ENCODE assay signal across 32 mouse cellular contexts in genomic region chr3:138105056-138105455, GRCm38 (mm10). TPM values are rescaled to one million over a fixed set of nuclear protein-coding genes. Genes with fewer than 3 reads are reported as not detected.
A peak's percentile ranks its signal among the peaks of the same experiment; 100 is the strongest.
DNase-seq lines count a peak whose midpoint lies in the region; ATAC-seq and TF ChIP-seq lines count a peak whose summit lies in the region.
"Had no signal": no experiment of that assay in that cellular context is flagged by ENCODE, and none has a peak within 500 bp of the region (broad histone marks: within the 10 kb centered on the region; RNA-seq: fewer than 3 reads in every experiment).

No protein-coding gene starts in this region.

- H3K79me3 ChIP-seq in C2C12 (ENCODE audit: low read depth): no peaks in the 10 kb centered on the region

- H3K4me1 ChIP-seq in forebrain, postnatal 0 days (ENCODE audit: insufficient read depth): no peaks in the 10 kb centered on the region
- no peaks in the 10 kb centered on the region for H3K4me1 ChIP-seq in forebrain, embryonic 10.5 days
- H3K4me1 ChIP-seq: forebrain, embryonic 15.5 days; hindbrain, embryonic 13.5 days; kidney, embryonic 15.5 days; neural tube, embryonic 15.5 days had no signal

- H3K9ac ChIP-seq in forebrain, postnatal 0 days: no peak overlapping the region
- H3K9ac ChIP-seq: forebrain, embryonic 15.5 days; heart, embryonic 15.5 days; hindbrain, embryonic 13.5 days; kidney, embryonic 15.5 days; liver, embryonic 14.5 days; neural tube, embryonic 15.5 days had no signal

- no peak overlapping the region for H3K4me3 ChIP-seq in forebrain, postnatal 0 days (ENCODE audit: low read depth, low read length)
- H3K4me3 ChIP-seq in forebrain, embryonic 10.5 days: no peak overlapping the region
- no peak overlapping the region for H3K4me3 ChIP-seq in C2C12 (ENCODE audit: insufficient read depth, poor library complexity, severe bottlenecking)
- H3K4me3 ChIP-seq: forebrain, embryonic 15.5 days; heart, embryonic 15.5 days; hindbrain, embryonic 13.5 days; kidney, embryonic 15.5 days; layer of hippocampus, adult 2 months; neural tube, embryonic 15.5 days had no signal

- H3K36me3 ChIP-seq in forebrain, postnatal 0 days (ENCODE audit: insufficient read depth): no peaks in the 10 kb centered on the region
- no peaks in the 10 kb centered on the region for H3K36me3 ChIP-seq in forebrain, embryonic 10.5 days (replicated peaks)
- no peaks in the 10 kb centered on the region for H3K36me3 ChIP-seq in C2C12 (ENCODE audit: control insufficient read depth, insufficient read depth)
- H3K36me3 ChIP-seq: forebrain, embryonic 15.5 days; G1E; heart, embryonic 15.5 days; hindbrain, embryonic 13.5 days; kidney, embryonic 15.5 days; neural tube, embryonic 15.5 days had no signal

- WGBS in forebrain, postnatal 0 days: 56% methylated on average over 5 of the region's 5 CpGs
- 79% methylated on average over 5 of the region's 5 CpGs for WGBS in forebrain, embryonic 10.5 days

- no peak overlapping the region for H3ac ChIP-seq in C2C12 (ENCODE audit: control insufficient read depth, insufficient read length, low read depth)

- no peaks in the 10 kb centered on the region for H3K27me3 ChIP-seq in forebrain, postnatal 0 days (ENCODE audit: insufficient read depth, low read length)
- H3K27me3 ChIP-seq in forebrain, embryonic 10.5 days (ENCODE audit: poor library complexity, severe bottlenecking): no peaks in the 10 kb centered on the region
- H3K27me3 ChIP-seq in C2C12 (ENCODE audit: control insufficient read depth, insufficient read depth, insufficient read length): no peaks in the 10 kb centered on the region
- H3K27me3 ChIP-seq: forebrain, embryonic 15.5 days; heart, embryonic 15.5 days; hindbrain, embryonic 13.5 days; kidney, embryonic 15.5 days; neural tube, embryonic 15.5 days had no signal

- no peaks in the 10 kb centered on the region for H3K79me2 ChIP-seq in C2C12 (ENCODE audit: control insufficient read depth, insufficient read depth)

- ATAC-seq in forebrain, postnatal 0 days: no peak
- ATAC-seq: forebrain, embryonic 15.5 days had no signal

- H3K9me3 ChIP-seq in forebrain, postnatal 0 days (ENCODE audit: low read length): no peaks in the 10 kb centered on the region
- no peaks in the 10 kb centered on the region for H3K9me3 ChIP-seq in forebrain, embryonic 10.5 days
- H3K9me3 ChIP-seq: forebrain, embryonic 15.5 days; G1E; heart, embryonic 15.5 days; hindbrain, embryonic 13.5 days; kidney, embryonic 15.5 days; neural tube, embryonic 15.5 days had no signal

- DNase-seq in forebrain, postnatal 0 days: no peak
- DNase-seq in forebrain, embryonic 10.5 days (ENCODE audit: extremely low spot score, low spot score): no peak
- DNase-seq in 3134 (ENCODE audit: extremely low read depth, insufficient read length, low spot score): peak; percentile 53
- DNase-seq in adrenal gland, postnatal 25 days: peak; percentile 22
- no peak for DNase-seq in cerebellum, adult 9-11 months
- DNase-seq in right cerebral cortex, adult 2 months (ENCODE audit: low spot score in 2 of 2): no peak
- DNase-seq: cerebellum, adult 2 months; cerebellum, postnatal 25 days; gastrocnemius, postnatal 10 days; heart, postnatal 4 days; kidney, adult 18-20 months; kidney, postnatal 25 days; left cerebral cortex, postnatal 4 days; liver; lung, adult 2 months; lung, postnatal 10 days; midbrain, embryonic 14.5 days; retina, postnatal 1 day; right cerebral cortex, postnatal 25 days; thymus, postnatal 14 days had no signal

- H3K27ac ChIP-seq in forebrain, postnatal 0 days (ENCODE audit: low read depth, low read length): peak overlapping the region; percentile 40; the same call in 1 of the 2 replicates
- H3K27ac ChIP-seq in forebrain, embryonic 10.5 days: no peak overlapping the region
- H3K27ac ChIP-seq: forebrain, embryonic 15.5 days; heart, embryonic 15.5 days; hindbrain, embryonic 13.5 days; kidney, embryonic 15.5 days; layer of hippocampus, adult 2 months; liver, embryonic 14.5 days; neural tube, embryonic 15.5 days had no signal

- TF ChIP-seq CTCF in forebrain, postnatal 0 days (IDR thresholded peaks at IDR 0.05; ENCODE audit: low read depth): no peak
- no peak for TF ChIP-seq CTCF in C2C12 (IDR thresholded peaks at IDR 0.05; ENCODE audit: control insufficient read depth, insufficient read depth, insufficient read length)

- H3K4me2 ChIP-seq in forebrain, postnatal 0 days (ENCODE audit: low read depth): no peak overlapping the region
- H3K4me2 ChIP-seq: forebrain, embryonic 15.5 days; heart, embryonic 15.5 days; hindbrain, embryonic 13.5 days; kidney, embryonic 15.5 days; neural tube, embryonic 15.5 days had no signal

TF ChIP-seq in C2C12, 6 proteins besides CTCF, POLR2A, EP300 and RAD21:
- TF ChIP-seq MYOD1 (IDR thresholded peaks at IDR 0.05; ENCODE audit: control insufficient read depth, insufficient read length, low read depth) (peak; percentile 61), MAX (IDR thresholded peaks at IDR 0.05) (no peak)

RNA-seq across cellular contexts. Expression of gene Gm5105, which starts 37.9 kb away (rescaled TPM):
- total RNA-seq in forebrain, postnatal 0 days (2014; rRNA removed): 0.15 and 0.38 TPM in 2 replicates
- 0.15 TPM in 2 replicates for polyA plus RNA-seq in forebrain, postnatal 0 days (2015; fragmentation: Nextera tagmentation; extraction: Ambion mirVana)
- polyA plus RNA-seq in forebrain, embryonic 10.5 days (2016; fragmentation: Nextera tagmentation; extraction: Ambion mirVana): not detected in 2 replicates
- polyA plus RNA-seq in C2C12 (2012; fragmentation: generic; extraction: Trizol): 0.16 TPM
- not detected in 2 replicates for total RNA-seq in adrenal gland, postnatal 25 days (2021)
- total RNA-seq: adrenal gland, adult 18-20 months; left cerebral cortex, postnatal 4 days had no signal
- polyA plus RNA-seq: embryonic facial prominence, embryonic 11.5 days; G1E; kidney, embryonic 15.5 days; liver, embryonic 14.5 days; midbrain, embryonic 14.5 days had no signal

RNA-seq across cellular contexts. Expression of gene Trmt10a, which starts 38.2 kb away (rescaled TPM):
- 2.5 and 7.2 TPM in 2 replicates for total RNA-seq in forebrain, postnatal 0 days (2014; rRNA removed)
- polyA plus RNA-seq in forebrain, postnatal 0 days (2015; fragmentation: Nextera tagmentation; extraction: Ambion mirVana): 5.1 and 6.2 TPM in 2 replicates
- polyA plus RNA-seq in forebrain, embryonic 10.5 days (2016; fragmentation: Nextera tagmentation; extraction: Ambion mirVana): 19.7 and 20.1 TPM in 2 replicates
- polyA plus RNA-seq in C2C12 (2012; fragmentation: generic; extraction: Trizol): 6.8 TPM
- total RNA-seq in adrenal gland, postnatal 25 days (2021): 10.1 and 11.8 TPM in 2 replicates

RNA-seq across cellular contexts. Expression of gene Mttp, which starts 39.7 kb away (rescaled TPM):
- total RNA-seq in forebrain, postnatal 0 days (2014; rRNA removed): 6.4 and 7.5 TPM in 2 replicates
- polyA plus RNA-seq in forebrain, postnatal 0 days (2015; fragmentation: Nextera tagmentation; extraction: Ambion mirVana): 4.6 and 5.0 TPM in 2 replicates
- 11.1 and 11.4 TPM in 2 replicates for polyA plus RNA-seq in forebrain, embryonic 10.5 days (2016; fragmentation: Nextera tagmentation; extraction: Ambion mirVana)
- polyA plus RNA-seq in C2C12 (2012; fragmentation: generic; extraction: Trizol): 1.2 TPM
- total RNA-seq in adrenal gland, postnatal 25 days (2021): 13.7 and 14.4 TPM in 2 replicates

RNA-seq across cellular contexts. Expression of gene 1110002E22Rik, which starts 40.2 kb away (rescaled TPM):
- total RNA-seq in forebrain, postnatal 0 days (2014; rRNA removed): 0.19 and 0.77 TPM in 2 replicates
- 0.05 and 0.07 TPM in 2 replicates for polyA plus RNA-seq in forebrain, postnatal 0 days (2015; fragmentation: Nextera tagmentation; extraction: Ambion mirVana)
- polyA plus RNA-seq in forebrain, embryonic 10.5 days (2016; fragmentation: Nextera tagmentation; extraction: Ambion mirVana): 0.02 TPM in 1 of 2 replicates, not detected in the other
- polyA plus RNA-seq in C2C12 (2012; fragmentation: generic; extraction: Trizol): 6.5 TPM
- total RNA-seq in adrenal gland, postnatal 25 days (2021): 0.09 and 0.10 TPM in 2 replicates
- total RNA-seq: monocyte, adult 5-6 weeks had no signal

Comparison
In these comparisons a context has a peak if more than half of its experiments do, and no peak if none do; other contexts are left out.
1. DNase-seq: peak in 3134 (single experiment) and adrenal gland, postnatal 25 days (single experiment); none in forebrain, postnatal 0 days (single experiment), forebrain, embryonic 10.5 days (single experiment), cerebellum, adult 9-11 months (single experiment) and right cerebral cortex, adult 2 months (0 of 2).